Mouse (Mus musculus): ENCODE measurements around the gene Ocln. TPM values are rescaled to one million over a fixed set of nuclear protein-coding genes. Genes with fewer than 3 reads are reported as not detected.

Gene Ocln
- total and polyA plus RNA-seq, 3 experiments = 0.27 TPM; not detected in 2

- Histone ChIP-seq H3K4me1 (ENCODE audit: insufficient read depth, low read depth, low read length) (no peaks in the 10 kb centered on the region), H3K27me3 (ENCODE audit: insufficient read depth, low read length) (peaks cover 8% of the 10 kb centered on the region; the same call in 1 of the 2 replicates), H3K9me3 (replicated peaks) (no peaks in the 10 kb centered on the region), H3K36me3 (replicated peaks) (no peaks in the 10 kb centered on the region), H3K4me3 (ENCODE audit: low read depth, low read length) (no peak overlapping the region)
- TF ChIP-seq GATA1 (IDR thresholded peaks at IDR 0.05; ENCODE audit: borderline replicate concordance, low read length) (no peak), POLR2AphosphoS5 (IDR thresholded peaks at IDR 0.05; ENCODE audit: insufficient replicate concordance, low read depth, low read length) (no peak), TAL1 (conservative IDR thresholded peaks at IDR 0.05; ENCODE audit: low read depth, low read length) (no peak), CTCF (IDR thresholded peaks at IDR 0.05; ENCODE audit: low read depth, low read length) (no peak), GATA2 (IDR thresholded peaks at IDR 0.05; ENCODE audit: borderline replicate concordance, low read depth, low read length) (no peak)
- ATAC-seq (ENCODE audit: extremely low read depth, insufficient number of reproducible peaks, low FRiP score, poor library complexity, severe bottlenecking) (no peak), DNase-seq (ENCODE audit: low spot score) (no peak)
Measured at GRCm38 (mm10) chr13:100536149-100536548, 16.4 kb downstream of the Ocln start.

- ATAC-seq (ENCODE audit: extremely low read depth, insufficient number of reproducible peaks, low FRiP score, poor library complexity, severe bottlenecking) (no peak), DNase-seq (ENCODE audit: low spot score) (no peak)
- H3K9me3 ChIP-seq (replicated peaks) = no peaks in the 10 kb centered on the region
- H3K4me3 ChIP-seq (ENCODE audit: low read depth, low read length) = no peak overlapping the region
- peaks cover 8% of the 10 kb centered on the region; the same call in 1 of the 2 replicates for H3K27me3 ChIP-seq (ENCODE audit: insufficient read depth, low read length)
- H3K36me3 ChIP-seq (replicated peaks) = no peaks in the 10 kb centered on the region
- H3K4me1 ChIP-seq (ENCODE audit: insufficient read depth, low read depth, low read length) = no peaks in the 10 kb centered on the region
- TF ChIP-seq CTCF (IDR thresholded peaks at IDR 0.05; ENCODE audit: low read depth, low read length) = no peak
- TF ChIP-seq GATA2 (IDR thresholded peaks at IDR 0.05; ENCODE audit: borderline replicate concordance, low read depth, low read length) = no peak
- TF ChIP-seq TAL1 (conservative IDR thresholded peaks at IDR 0.05; ENCODE audit: low read depth, low read length) = no peak
- TF ChIP-seq GATA1 (IDR thresholded peaks at IDR 0.05; ENCODE audit: borderline replicate concordance, low read length) = no peak
- no peak for TF ChIP-seq POLR2AphosphoS5 (IDR thresholded peaks at IDR 0.05; ENCODE audit: insufficient replicate concordance, low read depth, low read length)
Measured at GRCm38 (mm10) chr13:100532788-100533365, 19.6 kb downstream of the Ocln start.

GRCm38 (mm10) chr13:100526649-100527038, 25.9 kb downstream of the Ocln start:
- no peaks in the 10 kb centered on the region for H3K36me3 ChIP-seq (replicated peaks)
- H3K9me3 ChIP-seq (replicated peaks) = no peaks in the 10 kb centered on the region
- peaks cover 12% of the 10 kb centered on the region for H3K27me3 ChIP-seq (ENCODE audit: insufficient read depth, low read length)
- TF ChIP-seq GATA2 (IDR thresholded peaks at IDR 0.05; ENCODE audit: borderline replicate concordance, low read depth, low read length) = no peak
- TF ChIP-seq TAL1 (conservative IDR thresholded peaks at IDR 0.05; ENCODE audit: low read depth, low read length) = no peak
- no peak for TF ChIP-seq CTCF (IDR thresholded peaks at IDR 0.05; ENCODE audit: low read depth, low read length)
- no peak for TF ChIP-seq POLR2AphosphoS5 (IDR thresholded peaks at IDR 0.05; ENCODE audit: insufficient replicate concordance, low read depth, low read length)
- no peak for TF ChIP-seq GATA1 (IDR thresholded peaks at IDR 0.05; ENCODE audit: borderline replicate concordance, low read length)
- DNase-seq (ENCODE audit: low spot score) = no peak
- no peaks in the 10 kb centered on the region for H3K4me1 ChIP-seq (ENCODE audit: insufficient read depth, low read depth, low read length)
- ATAC-seq (ENCODE audit: extremely low read depth, insufficient number of reproducible peaks, low FRiP score, poor library complexity, severe bottlenecking) = no peak
- H3K4me3 ChIP-seq (ENCODE audit: low read depth, low read length) = no peak overlapping the region

GRCm38 (mm10) chr13:100525935-100526648, 26.4 kb downstream of the Ocln start:
- Histone ChIP-seq H3K36me3 (replicated peaks) (no peaks in the 10 kb centered on the region), H3K4me1 (ENCODE audit: insufficient read depth, low read depth, low read length) (no peaks in the 10 kb centered on the region), H3K4me3 (ENCODE audit: low read depth, low read length) (no peak overlapping the region), H3K27me3 (ENCODE audit: insufficient read depth, low read length) (peaks cover 13% of the 10 kb centered on the region), H3K9me3 (replicated peaks) (no peaks in the 10 kb centered on the region)
- TF ChIP-seq TAL1 (conservative IDR thresholded peaks at IDR 0.05; ENCODE audit: low read depth, low read length) (no peak), POLR2AphosphoS5 (IDR thresholded peaks at IDR 0.05; ENCODE audit: insufficient replicate concordance, low read depth, low read length) (no peak), GATA2 (IDR thresholded peaks at IDR 0.05; ENCODE audit: borderline replicate concordance, low read depth, low read length) (no peak), GATA1 (IDR thresholded peaks at IDR 0.05; ENCODE audit: borderline replicate concordance, low read length) (no peak), CTCF (IDR thresholded peaks at IDR 0.05; ENCODE audit: low read depth, low read length) (no peak)
- DNase-seq (ENCODE audit: low spot score) = no peak
- ATAC-seq (ENCODE audit: extremely low read depth, insufficient number of reproducible peaks, low FRiP score, poor library complexity, severe bottlenecking) = no peak

GRCm38 (mm10) chr13:100524896-100525295, 27.6 kb downstream of the Ocln start:
- DNase-seq (ENCODE audit: low spot score) (no peak), ATAC-seq (ENCODE audit: extremely low read depth, insufficient number of reproducible peaks, low FRiP score, poor library complexity, severe bottlenecking) (no peak)
- H3K36me3 ChIP-seq (replicated peaks) = no peaks in the 10 kb centered on the region
- H3K27me3 ChIP-seq (ENCODE audit: insufficient read depth, low read length) = peaks cover 13% of the 10 kb centered on the region
- no peaks in the 10 kb centered on the region for H3K4me1 ChIP-seq (ENCODE audit: insufficient read depth, low read depth, low read length)
- no peaks in the 10 kb centered on the region for H3K9me3 ChIP-seq (replicated peaks)
- H3K4me3 ChIP-seq (ENCODE audit: low read depth, low read length) = no peak overlapping the region
- TF ChIP-seq CTCF (IDR thresholded peaks at IDR 0.05; ENCODE audit: low read depth, low read length) (no peak), POLR2AphosphoS5 (IDR thresholded peaks at IDR 0.05; ENCODE audit: insufficient replicate concordance, low read depth, low read length) (no peak), GATA2 (IDR thresholded peaks at IDR 0.05; ENCODE audit: borderline replicate concordance, low read depth, low read length) (no peak), GATA1 (IDR thresholded peaks at IDR 0.05; ENCODE audit: borderline replicate concordance, low read length) (no peak), TAL1 (conservative IDR thresholded peaks at IDR 0.05; ENCODE audit: low read depth, low read length) (no peak)

- Histone ChIP-seq H3K9me3 (replicated peaks) (no peaks in the 10 kb centered on the region), H3K4me1 (ENCODE audit: insufficient read depth, low read depth, low read length) (no peaks in the 10 kb centered on the region), H3K27me3 (ENCODE audit: insufficient read depth, low read length) (peaks cover 13% of the 10 kb centered on the region), H3K4me3 (ENCODE audit: low read depth, low read length) (no peak overlapping the region), H3K36me3 (replicated peaks) (no peaks in the 10 kb centered on the region)
- no peak for TF ChIP-seq CTCF (IDR thresholded peaks at IDR 0.05; ENCODE audit: low read depth, low read length)
- no peak for TF ChIP-seq GATA1 (IDR thresholded peaks at IDR 0.05; ENCODE audit: borderline replicate concordance, low read length)
- no peak for TF ChIP-seq GATA2 (IDR thresholded peaks at IDR 0.05; ENCODE audit: borderline replicate concordance, low read depth, low read length)
- TF ChIP-seq POLR2AphosphoS5 (IDR thresholded peaks at IDR 0.05; ENCODE audit: insufficient replicate concordance, low read depth, low read length) = no peak
- TF ChIP-seq TAL1 (conservative IDR thresholded peaks at IDR 0.05; ENCODE audit: low read depth, low read length) = no peak
- ATAC-seq (ENCODE audit: extremely low read depth, insufficient number of reproducible peaks, low FRiP score, poor library complexity, severe bottlenecking) (no peak), DNase-seq (ENCODE audit: low spot score) (no peak)
Measured at GRCm38 (mm10) chr13:100523698-100524097, 28.8 kb downstream of the Ocln start.

Data from G1E (cell line).